Mouse (Mus musculus): ENCODE results near the gene Trim80. TPM values are rescaled to one million over a fixed set of nuclear protein-coding genes. Genes with fewer than 3 reads are reported as not detected.

Gene Trim80
- polyA plus RNA-seq, 1 experiment from 2014 or later = not detected

DNA sequence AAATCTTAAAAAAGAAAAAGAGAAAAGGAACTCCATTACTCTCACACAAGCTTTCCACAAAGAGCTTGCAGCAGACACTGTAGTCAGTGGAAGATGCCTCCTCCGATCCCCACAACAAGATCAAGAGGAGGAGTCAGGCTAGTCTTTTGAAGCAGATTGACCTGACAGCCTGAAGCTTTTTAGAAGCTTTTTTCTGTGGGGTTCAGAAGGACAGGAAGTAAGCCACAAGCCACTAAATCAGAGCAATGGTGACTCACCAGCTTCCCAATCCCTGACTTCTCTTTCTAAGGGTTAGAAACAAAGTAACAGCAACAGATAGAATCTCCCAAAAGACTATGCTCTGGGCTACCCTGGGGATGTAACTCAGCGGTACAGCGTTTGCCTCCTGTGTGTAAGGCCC, 1.0 kb upstream of the Trim80 start:
- H3K4me2 ChIP-seq (ENCODE audit: low read length) = no peak overlapping the region

GRCm38 (mm10) chr11:115441417-115441816, 1.1 kb downstream of the Trim80 start:
- Histone ChIP-seq H3K9ac (replicated peaks; ENCODE audit: low read depth, low read length) (no peak overlapping the region), H3K27me3 (replicated peaks; ENCODE audit: control insufficient read depth, insufficient read depth, low read length) (no peaks in the 10 kb centered on the region), H3K4me3 (replicated peaks; ENCODE audit: low read length) (no peak overlapping the region), H3K36me3 (ENCODE audit: control insufficient read depth, insufficient read depth) (no peaks in the 10 kb centered on the region), H3K4me2 (ENCODE audit: low read length) (no peak overlapping the region), H3K4me1 (replicated peaks; ENCODE audit: control insufficient read depth, insufficient read depth, low read length) (no peaks in the 10 kb centered on the region), H3K27ac (ENCODE audit: low read length) (no peak overlapping the region), H3K9me3 (ENCODE audit: control insufficient read depth, low read length) (no peaks in the 10 kb centered on the region)
- 56% methylated on average over 15 of the region's 15 CpGs for WGBS
- ATAC-seq = no peak

More for the DNA sequence above, 1.0 kb upstream of the Trim80 start:
- 89% methylated on average over 3 of the region's 3 CpGs for WGBS
- H3K9ac ChIP-seq (replicated peaks; ENCODE audit: low read depth, low read length) = no peak overlapping the region
- H3K27me3 ChIP-seq (replicated peaks; ENCODE audit: control insufficient read depth, insufficient read depth, low read length) = no peaks in the 10 kb centered on the region
- peaks cover 10% of the 10 kb centered on the region for H3K4me1 ChIP-seq (replicated peaks; ENCODE audit: control insufficient read depth, insufficient read depth, low read length)
- H3K4me3 ChIP-seq (replicated peaks; ENCODE audit: low read length) = no peak overlapping the region
- ATAC-seq = no peak
- H3K9me3 ChIP-seq (ENCODE audit: control insufficient read depth, low read length) = no peaks in the 10 kb centered on the region
- no peak overlapping the region for H3K27ac ChIP-seq (ENCODE audit: low read length)
- no peaks in the 10 kb centered on the region for H3K36me3 ChIP-seq (ENCODE audit: control insufficient read depth, insufficient read depth)

DNA sequence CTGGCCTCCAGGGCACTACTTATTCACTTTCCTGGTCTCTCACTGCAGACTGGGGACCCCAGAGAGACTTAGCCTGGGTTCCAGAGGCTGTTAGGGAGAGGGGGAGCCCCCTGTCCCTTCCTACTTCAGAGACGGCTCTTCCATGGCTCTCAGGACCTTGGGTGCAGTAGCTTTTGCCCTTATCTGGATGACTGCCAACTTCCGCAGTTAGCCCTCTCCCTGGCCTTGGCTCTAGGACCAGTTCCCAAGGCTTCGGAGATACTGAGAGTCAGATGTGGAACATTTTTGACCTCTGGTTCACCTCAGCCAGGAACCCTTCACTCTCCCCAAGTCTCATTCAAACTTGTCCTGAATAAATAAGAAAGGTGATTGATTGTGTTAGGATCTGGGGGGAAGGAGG, 6.6 kb downstream of the Trim80 start:
- no peak overlapping the region for H3K9ac ChIP-seq (replicated peaks; ENCODE audit: low read depth, low read length)
- H3K36me3 ChIP-seq (ENCODE audit: control insufficient read depth, insufficient read depth) = no peaks in the 10 kb centered on the region
- no peak for ATAC-seq
- no peak overlapping the region for H3K4me2 ChIP-seq (ENCODE audit: low read length)
- 79% methylated on average over 3 of the region's 3 CpGs for WGBS
- no peaks in the 10 kb centered on the region for H3K4me1 ChIP-seq (replicated peaks; ENCODE audit: control insufficient read depth, insufficient read depth, low read length)
- no peaks in the 10 kb centered on the region for H3K27me3 ChIP-seq (replicated peaks; ENCODE audit: control insufficient read depth, insufficient read depth, low read length)
- no peaks in the 10 kb centered on the region for H3K9me3 ChIP-seq (ENCODE audit: control insufficient read depth, low read length)
- no peak overlapping the region for H3K4me3 ChIP-seq (replicated peaks; ENCODE audit: low read length)
- H3K27ac ChIP-seq (ENCODE audit: low read length) = no peak overlapping the region

- ATAC-seq = no peak
- H3K27me3 ChIP-seq (replicated peaks; ENCODE audit: control insufficient read depth, insufficient read depth, low read length) = no peaks in the 10 kb centered on the region
- H3K4me1 ChIP-seq (replicated peaks; ENCODE audit: control insufficient read depth, insufficient read depth, low read length) = no peaks in the 10 kb centered on the region
- H3K36me3 ChIP-seq (ENCODE audit: control insufficient read depth, insufficient read depth) = no peaks in the 10 kb centered on the region
- no peaks in the 10 kb centered on the region for H3K9me3 ChIP-seq (ENCODE audit: control insufficient read depth, low read length)
- no peak overlapping the region for H3K4me2 ChIP-seq (ENCODE audit: low read length)
- no peak overlapping the region for H3K9ac ChIP-seq (replicated peaks; ENCODE audit: low read depth, low read length)
- no peak overlapping the region for H3K4me3 ChIP-seq (replicated peaks; ENCODE audit: low read length)
- whole genome bisulfite sequencing = 88% methylated on average over 11 of the region's 11 CpGs
- no peak overlapping the region for H3K27ac ChIP-seq (ENCODE audit: low read length)
Observed at GRCm38 (mm10) chr11:115447321-115447885, 7.1 kb downstream of the Trim80 start.

DNA sequence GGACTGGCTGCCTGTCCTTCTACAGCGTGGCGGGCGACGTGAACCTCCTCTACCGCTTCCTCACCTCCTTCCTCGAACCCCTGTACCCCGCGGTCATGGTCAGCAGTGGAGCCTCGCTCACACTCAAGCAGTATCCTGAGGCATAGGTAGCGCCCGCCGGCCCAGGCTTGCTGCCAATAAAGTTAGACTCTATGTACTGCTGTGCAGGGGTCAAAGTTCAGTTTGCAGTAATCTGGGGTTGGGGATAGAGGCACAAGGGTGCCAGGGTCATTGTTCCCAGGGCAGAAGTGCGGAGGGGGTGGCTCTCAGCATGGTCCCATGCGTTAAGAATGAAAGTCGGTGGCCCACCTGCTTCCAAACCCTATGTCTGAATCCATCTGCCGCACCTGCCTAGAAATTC, 7.7 kb downstream of the Trim80 start:
- H3K27ac ChIP-seq (ENCODE audit: low read length) = no peak overlapping the region
- H3K36me3 ChIP-seq (ENCODE audit: control insufficient read depth, insufficient read depth) = no peaks in the 10 kb centered on the region
- H3K4me3 ChIP-seq (replicated peaks; ENCODE audit: low read length) = no peak overlapping the region
- H3K4me1 ChIP-seq (replicated peaks; ENCODE audit: control insufficient read depth, insufficient read depth, low read length) = no peaks in the 10 kb centered on the region
- H3K9me3 ChIP-seq (ENCODE audit: control insufficient read depth, low read length) = no peaks in the 10 kb centered on the region
- no peak overlapping the region for H3K4me2 ChIP-seq (ENCODE audit: low read length)
- no peaks in the 10 kb centered on the region for H3K27me3 ChIP-seq (replicated peaks; ENCODE audit: control insufficient read depth, insufficient read depth, low read length)
- no peak overlapping the region for H3K9ac ChIP-seq (replicated peaks; ENCODE audit: low read depth, low read length)
- no peak for ATAC-seq
- 88% methylated on average over 16 of the region's 16 CpGs for WGBS

DNA sequence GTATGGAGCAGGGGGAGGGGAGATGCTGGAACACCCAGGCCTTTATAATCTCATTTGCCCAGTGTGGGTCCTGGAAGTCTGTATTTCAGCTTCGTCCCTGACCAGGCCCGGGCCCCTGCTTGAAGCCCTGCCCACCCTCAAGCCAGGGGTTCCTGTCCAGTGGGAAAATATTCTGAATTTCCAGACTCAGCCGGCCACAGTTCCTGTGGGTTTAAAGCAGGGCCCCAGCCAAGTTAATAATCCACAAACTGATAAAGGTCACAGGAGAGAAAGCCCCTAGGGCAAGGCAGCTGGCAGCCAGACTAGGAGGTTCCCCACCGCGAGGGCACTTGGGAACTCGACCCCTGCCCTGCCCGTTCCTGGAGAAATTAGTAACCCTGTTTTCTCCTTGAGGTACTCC, 8.7 kb downstream of the Trim80 start:
- Histone ChIP-seq H3K4me1 (replicated peaks; ENCODE audit: control insufficient read depth, insufficient read depth, low read length) (no peaks in the 10 kb centered on the region), H3K4me2 (ENCODE audit: low read length) (no peak overlapping the region), H3K9ac (replicated peaks; ENCODE audit: low read depth, low read length) (no peak overlapping the region), H3K9me3 (ENCODE audit: control insufficient read depth, low read length) (no peaks in the 10 kb centered on the region), H3K27ac (ENCODE audit: low read length) (no peak overlapping the region), H3K4me3 (replicated peaks; ENCODE audit: low read length) (no peak overlapping the region), H3K27me3 (replicated peaks; ENCODE audit: control insufficient read depth, insufficient read depth, low read length) (no peaks in the 10 kb centered on the region), H3K36me3 (ENCODE audit: control insufficient read depth, insufficient read depth) (no peaks in the 10 kb centered on the region)
- no peak for ATAC-seq
- 79% methylated on average over 7 of the region's 7 CpGs for WGBS

GRCm38 (mm10) chr11:115450176-115450575, 9.8 kb downstream of the Trim80 start:
- Histone ChIP-seq H3K27me3 (replicated peaks; ENCODE audit: control insufficient read depth, insufficient read depth, low read length) (no peaks in the 10 kb centered on the region), H3K4me3 (replicated peaks; ENCODE audit: low read length) (no peak overlapping the region)
- 93% methylated on average over 7 of the region's 7 CpGs for WGBS

GRCm38 (mm10) chr11:115451781-115452241, 11.5 kb downstream of the Trim80 start:
- H3K9ac ChIP-seq (replicated peaks; ENCODE audit: low read depth, low read length) = no peak overlapping the region
- H3K4me2 ChIP-seq (ENCODE audit: low read length) = no peak overlapping the region
- H3K27me3 ChIP-seq (replicated peaks; ENCODE audit: control insufficient read depth, insufficient read depth, low read length) = no peaks in the 10 kb centered on the region
- no peak overlapping the region for H3K27ac ChIP-seq (ENCODE audit: low read length)
- H3K9me3 ChIP-seq (ENCODE audit: control insufficient read depth, low read length) = 0 out of 2 replicates have a peak, but pooled peaks cover 2% of the 10 kb centered on the region
- no peak overlapping the region for H3K4me3 ChIP-seq (replicated peaks; ENCODE audit: low read length)
- no peaks in the 10 kb centered on the region for H3K4me1 ChIP-seq (replicated peaks; ENCODE audit: control insufficient read depth, insufficient read depth, low read length)
- ATAC-seq = no peak
- 83% methylated on average over 8 of the region's 8 CpGs for WGBS
- no peaks in the 10 kb centered on the region for H3K36me3 ChIP-seq (ENCODE audit: control insufficient read depth, insufficient read depth)

More at GRCm38 (mm10) chr11:115450176-115450575, 9.8 kb downstream of the Trim80 start:
- ATAC-seq = no peak
- Histone ChIP-seq H3K9ac (replicated peaks; ENCODE audit: low read depth, low read length) (no peak overlapping the region), H3K4me1 (replicated peaks; ENCODE audit: control insufficient read depth, insufficient read depth, low read length) (no peaks in the 10 kb centered on the region), H3K9me3 (ENCODE audit: control insufficient read depth, low read length) (no peaks in the 10 kb centered on the region), H3K4me2 (ENCODE audit: low read length) (no peak overlapping the region), H3K36me3 (ENCODE audit: control insufficient read depth, insufficient read depth) (no peaks in the 10 kb centered on the region), H3K27ac (ENCODE audit: low read length) (no peak overlapping the region)

GRCm38 (mm10) chr11:115452281-115452860, 12.0 kb downstream of the Trim80 start:
- H3K4me2 ChIP-seq (ENCODE audit: low read length) = no peak overlapping the region
- H3K27ac ChIP-seq (ENCODE audit: low read length) = no peak overlapping the region
- no peak overlapping the region for H3K9ac ChIP-seq (replicated peaks; ENCODE audit: low read depth, low read length)
- H3K4me1 ChIP-seq (replicated peaks; ENCODE audit: control insufficient read depth, insufficient read depth, low read length) = no peaks in the 10 kb centered on the region
- no peaks in the 10 kb centered on the region for H3K27me3 ChIP-seq (replicated peaks; ENCODE audit: control insufficient read depth, insufficient read depth, low read length)
- H3K9me3 ChIP-seq (ENCODE audit: control insufficient read depth, low read length) = 0 out of 2 replicates have a peak, but pooled peaks cover 2% of the 10 kb centered on the region
- 64% methylated on average over 7 of the region's 7 CpGs for WGBS
- no peak overlapping the region for H3K4me3 ChIP-seq (replicated peaks; ENCODE audit: low read length)
- no peaks in the 10 kb centered on the region for H3K36me3 ChIP-seq (ENCODE audit: control insufficient read depth, insufficient read depth)
- ATAC-seq = no peak

All from forebrain, embryonic 16.5 days (tissue).